Comparison of ENCODE assay signal across 9 mouse cellular contexts in genomic region chr3:122418564-122419274, GRCm38 (mm10).
A peak's percentile ranks its signal among the peaks of the same experiment; 100 is the strongest.
DNase-seq lines count a peak whose midpoint lies in the region; ATAC-seq and TF ChIP-seq lines count a peak whose summit lies in the region.
"Had no signal": no experiment of that assay in that cellular context is flagged by ENCODE, and none has a peak within 500 bp of the region (broad histone marks: within the 10 kb centered on the region; RNA-seq: fewer than 3 reads in every experiment).

No protein-coding gene starts in this region.

- no peak for TF ChIP-seq CTCF in left cerebral cortex, adult 2 months (IDR thresholded peaks at IDR 0.05)
- TF ChIP-seq CTCF in small intestine, adult 2 months (IDR thresholded peaks at IDR 0.05; ENCODE audit: extremely low read depth, insufficient read length, insufficient replicate concordance, low read depth, low read length), result no peak

- no peak overlapping the region for H3K27ac ChIP-seq in left cerebral cortex, adult 2 months
- H3K27ac ChIP-seq in forebrain, embryonic 10.5 days, result no peak overlapping the region
- no peak overlapping the region for H3K27ac ChIP-seq in limb, embryonic 13.5 days
- peak overlapping the region; percentile 63 for H3K27ac ChIP-seq in small intestine, adult 2 months (ENCODE audit: insufficient read depth, low read depth, low read length)

- H3K4me1 ChIP-seq in forebrain, embryonic 10.5 days, result peaks cover 52% of the 10 kb centered on the region
- H3K4me1 ChIP-seq in limb, embryonic 13.5 days, result peaks cover 33% of the 10 kb centered on the region
- H3K4me1 ChIP-seq in small intestine, adult 2 months (ENCODE audit: control insufficient read depth, insufficient read depth, insufficient read length, low read length), result peaks cover 16% of the 10 kb centered on the region; the same call in 1 of the 2 replicates

- peaks cover 45% of the 10 kb centered on the region for H3K27me3 ChIP-seq in forebrain, embryonic 10.5 days (ENCODE audit: poor library complexity, severe bottlenecking)
- peaks cover 27% of the 10 kb centered on the region for H3K27me3 ChIP-seq in limb, embryonic 13.5 days
- no peaks in the 10 kb centered on the region for H3K27me3 ChIP-seq in small intestine, adult 2 months (ENCODE audit: control insufficient read depth, insufficient read depth, low read length)

- no peak overlapping the region for H3K9ac ChIP-seq in limb, embryonic 13.5 days

- 23% methylated on average over 16 of the region's 16 CpGs for WGBS in forebrain, embryonic 10.5 days
- 28% methylated on average over 16 of the region's 16 CpGs for WGBS in limb, embryonic 13.5 days
- 27% methylated on average over 16 of the region's 16 CpGs for WGBS in small intestine, adult 2 months

- peak overlapping the region; percentile 91 for H3K4me2 ChIP-seq in limb, embryonic 13.5 days (replicated peaks)

- ATAC-seq in limb, embryonic 13.5 days (ENCODE audit: low FRiP score, low read depth), result no peak

- no peak for TF ChIP-seq POLR2A in small intestine, adult 2 months (IDR thresholded peaks at IDR 0.05; ENCODE audit: low read depth, low read length)

- no peak for DNase-seq in left cerebral cortex, adult 2 months (ENCODE audit: extremely low spot score in 1 of 2, low spot score in 2 of 2)
- no peak for DNase-seq in left cerebral cortex, postnatal 36 days (ENCODE audit: low spot score in 2 of 2)
- no peak for DNase-seq in forebrain, embryonic 10.5 days (ENCODE audit: extremely low spot score, low spot score)
- no peak for DNase-seq in natural killer cell, adult 2 months (ENCODE audit: low spot score in 2 of 2)
- no peak for DNase-seq in urinary bladder, postnatal 14 days (ENCODE audit: low spot score)
- no peak for DNase-seq in thymus, postnatal 4 days
- DNase-seq: kidney, postnatal 25 days had no signal

- intact Hi-C loops in left cerebral cortex, adult 2 months (cut with DNase I), result no loop called here
- intact Hi-C loops in left cerebral cortex, postnatal 36 days (cut with DNase I), result no loop called here

- peak overlapping the region; percentile 65 for H3K4me3 ChIP-seq in left cerebral cortex, adult 2 months
- H3K4me3 ChIP-seq in forebrain, embryonic 10.5 days, result peak overlapping the region; percentile 66
- H3K4me3 ChIP-seq in limb, embryonic 13.5 days, result peak overlapping the region; percentile 69
- peak overlapping the region; percentile 21 for H3K4me3 ChIP-seq in small intestine, adult 2 months (ENCODE audit: low read depth, low read length)

- H3K36me3 ChIP-seq in forebrain, embryonic 10.5 days (replicated peaks), result peaks cover 3% of the 10 kb centered on the region; the same call in 1 of the 2 replicates
- no peaks in the 10 kb centered on the region for H3K36me3 ChIP-seq in limb, embryonic 13.5 days
- H3K36me3 ChIP-seq in small intestine, adult 2 months (ENCODE audit: control insufficient read depth, insufficient read depth, low read length), result no peaks in the 10 kb centered on the region

- H3K9me3 ChIP-seq in forebrain, embryonic 10.5 days, result no peaks in the 10 kb centered on the region
- H3K9me3 ChIP-seq in limb, embryonic 13.5 days, result no peaks in the 10 kb centered on the region
